Mouse (Mus musculus) embryonic facial prominence, embryonic 14.5 days (tissue): ENCODE data around the gene Abi3bp. TPM values are rescaled to one million over a fixed set of nuclear protein-coding genes. Genes with fewer than 3 reads are reported as not detected.

Experiments used
- ATAC-seq: fragments of 200-750 bp; cut with Nextera tagmentation; 2 replicates; pipeline ENCODE4 v1.8.0; 2017; ENCODE audit warnings: low read depth, moderate number of reproducible peaks, moderate TSS enrichment
- DNase-seq: peaks from one replicate; pipeline ENCODE4 v3.0.0-alpha.2; 2015; ENCODE audit warnings: low spot score
- H3K27ac ChIP-seq: fragments of 300-500 bp; sonication (generic); replicated peaks from 2 replicates; pipeline ENCODE4 v1.5.1; 2014; ENCODE audit warnings: low read depth, mild to moderate bottlenecking, low read length, moderate library complexity
- H3K27me3 ChIP-seq: fragments of 300-500 bp; sonication (generic); replicated peaks from 2 replicates; pipeline ENCODE4 v1.6.1; 2014; ENCODE audit warnings: low read length; ENCODE audit not compliant: control insufficient read depth, insufficient read depth
- H3K36me3 ChIP-seq: fragments of 300-500 bp; sonication (generic); 2 replicates; pipeline ENCODE4 v1.6.1; 2014; ENCODE audit warnings: low read length, mixed read lengths; ENCODE audit not compliant: control insufficient read depth, insufficient read depth
- H3K4me1 ChIP-seq: fragments of 300-500 bp; sonication (generic); 2 replicates; pipeline ENCODE4 v1.6.1; 2014; ENCODE audit warnings: antibody characterized with exemption, low read length; ENCODE audit not compliant: control insufficient read depth, insufficient read depth
- H3K4me2 ChIP-seq: fragments of 300-500 bp; sonication (generic); 2 replicates; pipeline ENCODE4 v1.6.1; 2014; ENCODE audit warnings: low read depth, mild to moderate bottlenecking, low read length, moderate library complexity, mixed read lengths
- H3K4me3 ChIP-seq: fragments of 300-500 bp; sonication (generic); 2 replicates; pipeline ENCODE4 v1.5.1; 2014; ENCODE audit warnings: low read depth, mild to moderate bottlenecking, low read length
- H3K9ac ChIP-seq: fragments of 300-500 bp; sonication (generic); 2 replicates; pipeline ENCODE4 v1.6.1; 2014; ENCODE audit warnings: low read depth, mild to moderate bottlenecking, low read length, moderate library complexity, mixed read lengths
- H3K9me3 ChIP-seq: fragments of 300-500 bp; sonication (generic); 2 replicates; pipeline ENCODE4 v1.6.1; 2016; ENCODE audit warnings: low read length; ENCODE audit not compliant: control insufficient read depth
- WGBS: fragments of 180-500 bp; shearing (Covaris S2); extraction: QIAGEN DNeasy Blood & Tissue Kit; methylation state at CpG from one replicate; pipeline ENCODE4 v1.1.7; 2014; 5-methylcytosine and 5-hydroxymethylcytosine counted together
- polyA plus RNA-seq: library from polyadenylated mRNA; unstranded; fragments of >200 nt; fragmentation: Nextera tagmentation; extraction: Ambion mirVana; gene quantifications from 2 replicates; pipeline ENCODE4 v1.2.1, GENCODE M21; 2014

Abi3bp gene
- polyA plus RNA-seq, 1 experiment from 2014 or later, result 28.3 TPM

- Histone ChIP-seq H3K4me1 (no peaks in the 10 kb centered on the region), H3K9me3 (no peaks in the 10 kb centered on the region), H3K4me3 (no peak overlapping the region), H3K36me3 (no peaks in the 10 kb centered on the region), H3K27me3 (no peaks in the 10 kb centered on the region), H3K9ac (no peak overlapping the region), H3K4me2 (no peak overlapping the region), H3K27ac (no peak overlapping the region)
- ATAC-seq (no peak), DNase-seq (peak; percentile 15)
- WGBS, result 47% methylated on average over 7 of the region's 7 CpGs
Measured at GRCm38 (mm10) chr16:56646382-56647172, 168.9 kb downstream of the Abi3bp start.

DNA sequence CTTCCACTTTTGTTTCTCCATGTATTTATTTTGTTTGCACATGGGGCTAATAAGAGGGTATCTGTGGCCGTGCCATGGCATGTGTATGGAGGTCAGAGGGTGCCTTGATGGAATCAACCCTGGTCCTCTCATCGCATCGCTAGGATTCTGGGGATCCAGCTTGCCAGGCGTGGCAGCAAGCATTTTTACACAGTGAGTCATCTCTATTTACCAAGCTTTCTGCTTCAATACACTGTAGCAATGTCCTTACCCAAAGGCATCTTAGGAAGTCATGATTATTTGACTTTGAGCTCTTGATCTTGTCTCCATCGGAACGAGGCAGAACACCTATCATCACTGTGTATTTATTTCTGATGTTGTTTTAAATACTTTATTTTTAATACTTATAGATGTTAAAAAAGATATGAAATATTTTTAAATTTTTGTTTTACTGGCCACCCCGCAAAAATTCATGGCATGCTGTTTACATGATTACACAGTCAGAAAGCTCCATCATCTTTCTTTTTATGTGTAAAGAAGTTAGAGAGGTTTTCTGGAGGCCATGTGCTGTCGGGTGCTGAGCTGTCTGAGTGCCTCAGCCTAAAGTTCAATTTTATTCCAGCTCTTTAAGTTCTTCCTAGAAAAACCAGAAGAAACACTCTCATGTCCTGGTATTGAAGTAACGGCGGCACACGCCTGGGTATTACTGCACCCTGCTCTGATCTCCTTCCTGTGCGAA lies 177.7 kb downstream of the Abi3bp start:
- Histone ChIP-seq H3K4me1 (no peaks in the 10 kb centered on the region), H3K27ac (no peak overlapping the region), H3K4me3 (no peak overlapping the region), H3K9me3 (no peaks in the 10 kb centered on the region), H3K36me3 (no peaks in the 10 kb centered on the region), H3K27me3 (no peaks in the 10 kb centered on the region), H3K4me2 (no peak overlapping the region), H3K9ac (no peak overlapping the region)
- WGBS, result 69% methylated on average over 12 of the region's 12 CpGs
- ATAC-seq, result no peak
- no peak for DNase-seq

- H3K9me3 ChIP-seq, result no peaks in the 10 kb centered on the region
- H3K9ac ChIP-seq, result no peak overlapping the region
- DNase-seq, result no peak
- no peak overlapping the region for H3K4me3 ChIP-seq
- H3K27me3 ChIP-seq, result no peaks in the 10 kb centered on the region
- H3K4me1 ChIP-seq, result no peaks in the 10 kb centered on the region
- no peak overlapping the region for H3K4me2 ChIP-seq
- ATAC-seq, result no peak
- no peak overlapping the region for H3K27ac ChIP-seq
- H3K36me3 ChIP-seq, result no peaks in the 10 kb centered on the region
Measured at GRCm38 (mm10) chr16:56658866-56659265, 181.2 kb downstream of the Abi3bp start.

- H3K27me3 ChIP-seq, result no peaks in the 10 kb centered on the region
- DNase-seq, result no peak
- no peak overlapping the region for H3K27ac ChIP-seq
- H3K4me3 ChIP-seq, result no peak overlapping the region
- no peak overlapping the region for H3K9ac ChIP-seq
- no peaks in the 10 kb centered on the region for H3K9me3 ChIP-seq
- ATAC-seq, result no peak
- no peaks in the 10 kb centered on the region for H3K36me3 ChIP-seq
- H3K4me1 ChIP-seq, result no peaks in the 10 kb centered on the region
- 56% methylated on average over 5 of the region's 5 CpGs for WGBS
- no peak overlapping the region for H3K4me2 ChIP-seq
Measured at GRCm38 (mm10) chr16:56669520-56669919, 191.8 kb downstream of the Abi3bp start.

- no peak overlapping the region for H3K27ac ChIP-seq
- H3K4me2 ChIP-seq, result no peak overlapping the region
- no peak for ATAC-seq
- H3K9me3 ChIP-seq, result no peaks in the 10 kb centered on the region
- H3K36me3 ChIP-seq, result no peaks in the 10 kb centered on the region
- H3K27me3 ChIP-seq, result no peaks in the 10 kb centered on the region
- no peak overlapping the region for H3K9ac ChIP-seq
- no peaks in the 10 kb centered on the region for H3K4me1 ChIP-seq
- WGBS, result 78% methylated on average over 8 of the region's 8 CpGs
- DNase-seq, result no peak
- H3K4me3 ChIP-seq, result no peak overlapping the region
Measured at GRCm38 (mm10) chr16:56670941-56671340, 193.3 kb downstream of the Abi3bp start.

DNA sequence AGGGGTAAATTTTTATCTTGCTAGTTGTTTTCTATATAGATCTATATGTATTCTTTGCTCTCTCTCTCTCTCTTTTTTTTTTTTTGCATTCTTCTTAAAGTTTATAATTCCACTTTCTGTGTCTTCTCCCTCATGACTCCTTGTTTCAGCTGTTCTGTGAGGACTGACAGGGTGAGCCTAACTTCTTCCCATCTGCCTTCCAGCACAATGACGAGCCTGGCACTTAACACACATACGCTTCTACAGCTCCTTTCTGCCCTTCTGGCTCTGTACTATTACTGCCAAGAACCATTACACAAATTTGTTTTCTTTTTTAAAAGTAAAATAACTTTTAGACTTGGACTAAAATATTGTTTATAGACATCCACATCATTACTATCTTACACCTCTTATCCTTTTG lies 195.7 kb downstream of the Abi3bp start:
- 84% methylated on average over 2 of the region's 2 CpGs for WGBS
- Histone ChIP-seq H3K27me3 (no peaks in the 10 kb centered on the region), H3K4me2 (no peak overlapping the region), H3K9me3 (no peaks in the 10 kb centered on the region), H3K36me3 (no peaks in the 10 kb centered on the region), H3K4me3 (no peak overlapping the region), H3K4me1 (no peaks in the 10 kb centered on the region), H3K9ac (no peak overlapping the region), H3K27ac (no peak overlapping the region)
- ATAC-seq, result no peak
- no peak for DNase-seq

- no peaks in the 10 kb centered on the region for H3K36me3 ChIP-seq
- H3K4me1 ChIP-seq, result no peaks in the 10 kb centered on the region
- peak; percentile 69 for DNase-seq
- no peaks in the 10 kb centered on the region for H3K9me3 ChIP-seq
- WGBS, result 58% methylated on average over 4 of the region's 4 CpGs
- H3K4me2 ChIP-seq, result no peak overlapping the region
- no peak overlapping the region for H3K27ac ChIP-seq
- H3K9ac ChIP-seq, result no peak overlapping the region
- no peaks in the 10 kb centered on the region for H3K27me3 ChIP-seq
- ATAC-seq, result no peak
- no peak overlapping the region for H3K4me3 ChIP-seq
Measured at GRCm38 (mm10) chr16:56677146-56677545, 199.5 kb downstream of the Abi3bp start.

- Histone ChIP-seq H3K27me3 (no peaks in the 10 kb centered on the region), H3K4me3 (no peak overlapping the region), H3K9ac (no peak overlapping the region), H3K9me3 (no peaks in the 10 kb centered on the region), H3K36me3 (peaks cover 23% of the 10 kb centered on the region; the same call in 1 of the 2 replicates), H3K27ac (no peak overlapping the region), H3K4me2 (no peak overlapping the region), H3K4me1 (no peaks in the 10 kb centered on the region)
- DNase-seq (peak; percentile 3), ATAC-seq (no peak)
- WGBS, result 78% methylated on average over 8 of the region's 8 CpGs
Measured at GRCm38 (mm10) chr16:56681010-56681645, 203.4 kb downstream of the Abi3bp start.
